Mouse (Mus musculus) embryo, embryonic 10 days (tissue): ENCODE data around the gene Irak1bp1.

ENCODE experiments used
- DNase-seq: peaks from one replicate; pipeline ENCODE4 v3.0.0-alpha.2; 2015; ENCODE audit warnings: low spot score

The Irak1bp1 gene

DNA sequence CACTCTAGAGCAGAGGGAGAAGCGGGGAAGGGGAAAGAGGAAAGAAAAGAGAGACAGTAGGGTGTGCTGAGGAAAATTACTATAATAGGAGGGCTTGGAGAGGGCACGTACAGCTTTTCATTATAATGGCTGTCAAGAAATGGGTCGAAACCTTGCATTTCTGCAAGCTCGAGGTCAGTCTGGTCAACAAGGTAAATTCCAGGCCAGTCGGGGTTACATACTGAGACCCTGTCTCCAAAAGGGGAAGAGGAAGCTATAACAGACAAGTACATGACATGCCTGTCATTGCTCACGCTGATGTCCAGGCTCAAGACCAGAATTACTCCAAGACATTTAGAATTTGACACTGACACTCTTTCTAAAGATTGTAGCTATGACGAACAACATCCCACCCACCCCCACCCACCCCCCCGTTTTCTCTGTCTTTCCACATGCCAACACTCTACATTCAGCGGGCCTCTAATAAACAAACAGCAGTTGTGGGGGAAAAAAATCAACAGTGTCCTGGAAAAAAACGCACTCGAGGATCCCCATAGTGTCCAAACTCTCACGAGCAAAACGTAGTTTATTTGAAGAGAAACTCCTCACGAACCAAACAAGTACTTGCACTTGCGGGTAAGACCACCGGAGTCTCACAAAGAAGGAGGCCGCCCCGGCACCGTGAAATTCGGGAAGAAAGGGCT lies at the start of gene Irak1bp1:
Gene Irak1bp1 (plus strand): TSS at position 534 of the 683 bp plus-strand sequence.
- DNase-seq, result peak; percentile 10

DNA sequence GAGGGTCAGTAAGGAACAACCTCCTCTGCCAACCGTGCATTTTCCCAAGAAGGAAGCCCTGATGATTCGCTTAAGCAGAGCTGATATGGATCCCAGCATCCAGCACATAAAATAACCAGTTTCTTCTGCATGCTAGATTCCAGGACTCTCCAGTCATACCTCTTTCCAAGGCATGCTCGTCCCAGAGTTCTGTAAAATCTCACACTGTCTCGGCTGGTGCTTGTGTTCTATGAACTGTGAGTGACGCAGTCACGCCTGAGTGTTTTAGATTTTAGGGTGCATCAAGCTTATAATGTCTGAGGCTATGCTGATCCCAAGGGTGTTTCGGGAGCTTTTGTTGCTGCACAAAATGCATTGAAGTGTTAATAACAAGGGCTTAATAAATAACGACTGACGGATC lies 41.0 kb upstream of the Irak1bp1 start:
- no peak for DNase-seq

DNA sequence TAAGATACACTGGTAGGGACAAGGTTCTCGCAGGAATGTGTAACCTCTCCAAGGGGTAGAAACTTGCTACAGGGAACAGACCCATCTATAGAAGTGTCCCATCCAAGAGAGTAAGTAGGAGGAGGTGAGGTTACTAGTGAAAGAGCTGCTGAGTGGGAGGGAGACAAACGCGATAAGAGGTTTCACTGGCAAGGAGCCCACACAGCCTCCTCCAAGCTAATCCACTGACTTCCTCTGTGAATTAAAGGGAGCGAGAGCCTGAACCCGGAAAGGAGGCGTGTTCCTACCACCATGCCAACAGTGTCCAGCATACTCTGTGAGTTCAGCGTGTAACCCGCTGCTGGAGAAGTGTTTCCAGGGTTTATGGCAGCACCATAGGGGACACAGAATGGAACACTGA lies 29.0 kb upstream of the Irak1bp1 start:
- no peak for DNase-seq

DNA sequence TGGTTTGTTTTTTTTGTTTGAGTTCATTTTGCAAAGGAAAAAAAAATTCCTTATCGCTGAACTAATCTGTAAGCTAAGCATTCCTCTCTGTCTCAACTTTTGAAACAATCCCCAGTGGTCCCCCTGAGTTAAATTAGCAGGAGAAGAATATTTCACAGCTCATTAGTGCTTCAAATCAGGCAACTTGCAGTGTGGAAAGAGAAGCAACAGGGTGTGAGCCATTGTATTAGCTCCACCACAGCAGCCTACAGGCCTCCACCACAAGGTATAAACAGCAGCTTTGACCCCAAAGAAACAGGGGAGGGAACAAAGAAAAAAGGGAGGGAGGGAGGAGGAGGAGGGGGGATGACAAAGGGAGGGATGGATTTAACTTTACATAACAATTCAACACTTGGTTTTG lies 22.2 kb upstream of the Irak1bp1 start:
- peak; percentile 17 for DNase-seq

DNA sequence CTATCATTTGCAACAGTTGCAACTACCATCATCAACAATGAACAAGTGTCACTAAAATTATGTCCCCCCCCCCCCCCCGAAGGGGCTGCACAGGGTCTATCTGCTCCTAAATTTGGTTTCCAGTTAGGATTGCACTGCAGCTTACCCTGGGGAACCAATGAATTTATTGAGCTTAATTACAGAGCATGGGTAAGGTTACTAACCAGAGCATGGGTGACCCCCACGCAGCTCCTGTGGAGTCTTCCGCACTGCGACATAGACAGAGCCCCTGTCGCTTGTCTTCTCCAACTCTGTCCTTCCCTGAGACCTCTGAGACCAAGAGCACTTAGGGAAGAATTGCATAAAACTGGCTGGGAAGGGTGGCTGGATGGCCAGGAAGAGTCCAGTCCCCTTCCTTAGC lies 21.7 kb upstream of the Irak1bp1 start:
- DNase-seq, result no peak

- DNase-seq, result no peak
Observed at GRCm38 (mm10) chr9:82812172-82812963, 17.0 kb upstream of the Irak1bp1 start.

- peak; percentile 27 for DNase-seq
Observed at GRCm38 (mm10) chr9:82814536-82814935, 14.8 kb upstream of the Irak1bp1 start.

DNA sequence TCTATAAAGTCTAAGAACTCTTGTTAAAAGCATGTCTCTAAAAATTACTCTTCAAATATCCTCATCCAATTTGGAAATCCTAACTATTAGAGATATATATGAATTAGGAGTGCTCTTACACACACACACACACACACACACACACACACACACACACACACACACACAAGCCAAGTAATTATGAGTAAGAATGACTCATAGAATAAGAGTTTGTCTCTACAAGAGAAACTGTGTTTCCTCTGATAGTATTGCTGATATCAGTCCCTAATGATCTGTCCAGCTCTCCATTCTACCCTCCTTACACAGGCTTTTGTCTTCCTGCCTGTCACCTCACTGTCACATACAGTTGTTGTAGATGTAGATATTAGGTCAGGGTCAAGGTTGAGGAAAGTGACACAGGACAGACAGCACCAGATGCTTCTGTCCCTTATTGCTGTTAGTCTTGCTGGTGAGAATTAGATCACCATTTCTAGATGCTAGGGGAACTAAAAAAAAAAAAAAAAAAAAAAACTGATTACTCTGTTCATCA lies 14.0 kb upstream of the Irak1bp1 start:
- DNase-seq, result no peak

- no peak for DNase-seq
Observed at GRCm38 (mm10) chr9:82826426-82826825, 2.9 kb upstream of the Irak1bp1 start.

- peak; percentile 97 for DNase-seq
Observed at GRCm38 (mm10) chr9:82829693-82830430, 522 bp downstream of the Irak1bp1 start.

DNA sequence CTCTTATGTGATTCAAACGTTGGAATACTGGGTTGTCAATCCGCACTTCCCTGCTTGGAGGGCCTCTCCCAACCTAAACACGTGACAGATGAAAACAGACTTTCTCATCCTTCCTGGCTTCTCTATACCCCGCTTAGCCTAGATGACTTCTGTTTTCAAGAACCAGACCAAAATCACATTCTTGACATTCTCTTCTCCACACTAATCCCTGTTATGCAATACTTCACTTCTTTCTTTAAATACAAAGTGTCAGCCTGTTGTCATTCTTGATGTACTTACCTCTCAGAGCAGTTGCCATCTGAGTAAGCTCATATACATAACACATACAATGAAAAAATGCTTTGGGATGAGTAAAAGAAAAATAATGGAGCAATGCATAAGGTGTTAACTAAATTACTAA lies 2.6 kb downstream of the Irak1bp1 start:
- DNase-seq, result peak; percentile 9

DNA sequence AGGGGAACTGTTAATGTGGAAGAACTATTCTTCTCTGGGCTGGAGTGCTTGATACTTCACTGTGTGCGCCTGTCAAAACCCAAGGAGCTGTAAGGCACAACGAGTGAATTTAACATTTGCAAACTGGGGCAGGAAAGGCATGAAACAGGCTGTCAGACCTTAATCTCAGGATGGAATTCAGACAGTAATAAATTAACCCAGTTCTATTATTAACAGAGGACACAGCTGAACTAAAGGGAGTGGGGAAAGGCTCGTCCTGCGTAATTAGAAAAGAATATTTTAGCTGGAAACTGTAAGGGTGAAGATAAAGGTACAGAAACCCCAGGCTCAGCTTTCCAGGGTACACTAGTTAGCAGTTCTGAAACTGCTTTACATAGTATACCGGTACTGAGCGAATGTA lies 6.6 kb downstream of the Irak1bp1 start:
- no peak for DNase-seq

- no peak for DNase-seq
Observed at GRCm38 (mm10) chr9:82842671-82843070, 13.3 kb downstream of the Irak1bp1 start.

DNA sequence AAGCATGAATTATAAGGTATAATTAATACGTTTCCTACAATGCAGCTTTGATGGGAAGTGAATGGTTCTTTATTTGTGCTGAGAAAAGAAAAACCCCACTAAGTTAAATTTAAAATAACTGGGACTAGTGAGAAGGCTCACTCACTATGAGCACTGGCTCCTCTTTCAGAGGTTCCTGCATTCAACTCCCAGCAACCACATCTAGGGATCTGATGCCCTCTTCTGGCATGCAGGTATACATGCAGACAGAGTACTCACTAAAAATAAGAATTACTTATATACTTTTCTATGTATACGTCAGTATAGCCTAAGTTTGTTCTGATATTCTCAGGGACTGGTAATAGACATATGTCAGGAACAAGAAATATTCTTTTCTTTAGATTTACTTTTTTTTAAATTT lies 24.7 kb downstream of the Irak1bp1 start:
- peak; percentile 35 for DNase-seq

GRCm38 (mm10) chr9:82854973-82855614 lies 25.8 kb downstream of the Irak1bp1 start:
- DNase-seq, result no peak

DNA sequence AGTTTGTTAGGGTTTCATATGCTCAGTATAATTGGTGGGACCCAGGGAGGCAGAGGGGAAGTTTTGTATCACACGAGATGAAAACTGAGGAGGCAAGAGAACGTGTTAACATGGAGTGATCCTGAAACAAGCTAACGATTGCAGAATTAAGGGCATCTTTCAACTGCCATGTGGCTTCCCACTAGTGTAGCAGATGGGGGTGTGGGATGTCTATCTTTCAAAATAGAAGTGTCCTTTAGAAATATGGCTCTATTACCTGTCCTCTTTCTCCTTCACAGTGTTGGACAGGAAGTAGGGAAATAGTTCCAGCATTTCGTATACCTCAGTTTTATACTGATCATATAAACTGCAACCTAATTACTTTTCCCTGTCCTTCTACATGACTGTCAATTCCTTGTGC lies 26.9 kb downstream of the Irak1bp1 start:
- no peak for DNase-seq

DNA sequence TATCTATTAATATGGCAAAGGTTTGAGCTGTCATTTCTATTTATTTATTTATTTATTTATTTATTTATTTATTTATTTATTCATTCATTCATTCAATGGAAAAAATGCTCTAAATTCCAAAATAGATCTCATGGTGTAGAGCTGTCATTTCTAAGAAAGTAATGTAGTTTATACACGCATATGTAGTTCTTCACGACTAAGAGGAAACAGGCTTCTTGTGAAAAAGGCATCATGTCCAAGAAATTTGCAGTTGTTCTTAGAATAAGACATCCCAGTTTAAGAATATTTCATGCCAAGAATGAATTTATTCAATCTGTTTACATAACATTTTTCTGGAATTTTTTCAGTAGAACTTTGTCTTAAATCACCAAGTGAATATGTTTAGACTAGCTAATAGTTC lies 31.5 kb downstream of the Irak1bp1 start:
- DNase-seq, result no peak

DNA sequence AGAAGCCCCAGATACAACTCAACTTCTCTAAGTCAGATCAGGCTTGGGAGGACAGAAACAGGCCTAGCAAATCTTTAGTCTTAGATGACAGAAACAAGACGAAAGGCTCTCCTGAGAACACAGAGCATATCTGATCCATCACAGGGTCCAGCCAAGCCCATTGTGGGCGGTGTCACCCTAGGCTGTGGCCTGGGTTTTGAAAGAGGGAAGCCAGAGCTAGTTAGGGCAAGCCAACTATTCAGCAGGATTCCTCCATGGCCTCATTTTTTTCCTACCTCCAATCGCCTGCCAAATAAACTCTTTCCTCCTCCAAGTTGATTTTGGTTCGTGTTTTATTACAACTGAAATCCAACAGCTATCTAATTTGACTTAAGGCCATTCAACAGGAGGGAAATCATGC lies 32.0 kb downstream of the Irak1bp1 start:
- DNase-seq, result no peak

DNA sequence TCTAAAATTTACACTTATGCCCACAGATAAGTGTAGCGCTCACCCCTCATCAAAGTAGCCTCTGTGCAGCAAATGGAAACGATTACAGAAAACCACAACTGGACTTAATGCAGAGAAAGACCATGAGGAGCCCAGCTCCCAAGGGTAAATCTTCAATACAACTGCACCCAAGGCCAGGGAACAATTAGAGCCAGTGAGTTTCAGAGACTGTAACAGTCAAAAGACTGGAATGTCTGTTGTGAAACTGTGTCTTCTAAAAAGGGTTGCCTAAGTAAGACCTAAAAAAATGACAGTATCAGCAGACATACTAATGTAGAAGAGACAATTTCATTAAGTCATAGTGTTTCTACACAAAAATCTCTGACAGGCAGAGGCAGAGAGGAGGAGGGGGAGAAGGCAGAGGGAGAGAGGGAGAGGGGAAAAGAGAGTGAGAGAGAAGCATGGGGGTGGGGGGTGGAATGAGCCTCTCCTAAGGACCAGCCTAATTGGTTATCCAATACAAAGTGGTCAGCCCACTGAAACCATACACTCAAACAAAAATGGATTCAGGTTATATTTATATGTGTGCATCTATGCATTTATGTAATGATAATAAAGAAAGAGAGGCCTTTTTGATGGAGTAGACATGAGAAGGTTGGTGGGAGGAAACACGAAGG lies 32.6 kb downstream of the Irak1bp1 start:
- DNase-seq, result no peak

DNA sequence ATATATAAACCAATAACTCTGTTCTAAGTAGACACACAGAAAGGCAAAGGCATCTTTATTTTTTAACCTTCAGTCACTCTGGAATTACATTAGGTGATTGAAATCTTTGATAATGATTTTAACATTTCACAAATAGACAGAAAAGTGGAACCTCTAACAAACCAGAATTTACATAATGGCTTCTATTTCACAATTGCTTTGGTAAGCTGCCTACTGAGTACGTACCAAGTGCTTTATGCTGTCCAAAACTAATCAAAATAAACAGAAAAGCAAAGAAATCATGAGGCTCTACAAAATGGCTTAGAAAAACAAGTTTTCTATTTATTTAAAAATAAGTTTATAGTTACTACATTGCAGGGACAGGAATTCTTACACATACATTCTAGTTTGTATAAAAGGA lies 36.8 kb downstream of the Irak1bp1 start:
- no peak for DNase-seq

DNA sequence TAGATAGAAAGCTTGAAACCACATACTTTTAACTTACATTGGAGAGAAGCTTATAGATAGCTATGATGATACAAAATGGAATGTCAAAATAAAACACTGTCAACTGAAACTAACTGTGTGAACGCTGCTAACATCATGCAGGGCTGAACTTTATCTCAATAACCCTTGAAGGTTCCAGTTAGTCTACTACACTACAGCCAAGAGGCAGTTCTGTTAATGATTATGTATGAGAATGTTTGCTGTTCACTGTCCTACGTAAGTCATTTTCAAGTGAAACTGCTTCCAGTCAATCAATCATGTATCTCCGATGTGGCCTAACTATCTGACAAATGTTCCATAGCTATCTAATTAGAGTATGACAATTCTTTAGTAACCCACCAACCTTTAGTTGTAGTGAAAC lies 38.4 kb downstream of the Irak1bp1 start:
- DNase-seq, result no peak

DNA sequence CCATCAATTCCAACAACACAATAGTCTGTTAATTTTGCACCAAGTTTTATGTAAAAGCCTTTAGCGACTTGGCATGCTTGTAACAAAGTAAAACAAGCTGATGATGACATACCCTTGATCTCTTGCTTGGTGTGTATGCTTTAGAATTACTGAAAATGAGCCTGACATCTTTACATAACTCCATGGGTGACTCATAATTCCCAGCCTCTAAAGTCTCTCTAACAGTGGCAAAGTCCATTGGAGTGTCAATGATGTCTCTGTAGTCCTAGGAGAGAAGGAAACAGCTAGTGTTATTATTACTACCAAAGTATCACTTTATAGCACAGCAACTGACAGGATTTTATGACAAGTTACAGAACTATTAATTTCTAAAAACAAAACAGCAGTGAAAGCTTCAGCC lies 47.7 kb downstream of the Irak1bp1 start:
- no peak for DNase-seq
